Mouse (Mus musculus): ENCODE data around the gene Prepl. TPM values are rescaled to one million over a fixed set of nuclear protein-coding genes. Genes with fewer than 3 reads are reported as not detected.

The Prepl gene
- total RNA-seq (2021): 10 to 100 TPM; 24.4 to 34.7 TPM
- long read RNA-seq, experiment 1, partial matches to known transcripts: 4 of 6 reads
- long read RNA-seq, experiment 1, other reads (novel, unspliced or antisense): 0 of 6 reads
- long read RNA-seq, experiment 2, partial matches to known transcripts: 0 of 6 reads
- long read RNA-seq, experiment 2, other reads (novel, unspliced or antisense): 3 of 6 reads

DNA sequence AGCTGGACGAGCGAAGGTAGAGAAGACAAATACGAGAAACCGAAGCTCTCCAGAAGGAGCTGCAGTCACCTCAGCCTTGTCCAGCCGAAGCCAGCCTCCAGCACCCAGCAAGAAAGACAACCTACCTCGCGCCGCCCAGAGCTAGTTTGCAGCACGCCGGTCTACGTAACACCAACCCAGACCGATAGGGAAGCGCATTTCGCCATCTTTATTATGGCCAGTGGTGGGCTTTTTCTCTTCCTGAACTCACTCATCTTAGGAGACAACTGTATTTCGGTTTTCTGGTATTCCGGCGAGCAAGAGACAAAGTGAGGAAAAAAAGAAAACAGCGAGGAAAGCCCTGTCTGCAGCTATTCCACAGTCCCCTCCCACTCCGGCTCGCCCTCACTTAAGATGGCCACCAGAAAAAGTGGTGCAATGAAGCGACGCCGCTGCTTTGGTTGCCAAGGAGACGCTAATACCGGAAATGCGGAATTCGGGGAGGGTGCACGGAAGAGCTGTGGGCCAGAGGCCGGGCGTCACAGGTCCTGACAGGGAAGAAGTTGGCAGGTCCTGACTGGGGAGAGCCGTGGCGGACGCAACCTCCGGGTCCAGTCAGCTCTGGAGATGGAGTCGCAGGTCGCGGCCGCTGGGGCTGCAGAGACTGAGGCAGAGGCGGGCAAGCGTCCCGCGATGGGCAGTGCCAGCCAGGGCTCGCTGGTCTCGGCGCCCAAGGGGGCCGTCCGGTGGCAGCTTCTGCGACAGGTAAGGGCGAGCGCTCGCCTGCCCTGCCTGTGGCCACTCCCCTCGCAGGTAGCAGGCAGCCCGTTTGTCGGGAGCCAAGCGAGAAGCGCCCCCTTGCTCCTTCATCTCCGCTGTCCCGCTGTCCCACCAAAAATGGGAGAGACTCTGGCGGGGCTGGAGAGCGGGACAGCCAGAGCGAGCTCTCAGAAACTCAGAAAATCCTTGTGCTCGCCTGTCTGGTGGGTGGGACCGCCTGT, at the start of gene Prepl, which contains the start of gene Camkmt:
Prepl (minus strand) TSS at position 122 of the 980 bp plus-strand sequence.
Camkmt (plus strand) TSS at position 433 of the 980 bp plus-strand sequence.
- peak; percentile 91 to 95 for DNase-seq
- intact Hi-C loops (cut with DNase I): loop anchor here (5.0 kb wide), 3 partner anchors 133 to 298 kb away; partner anchors contain the start of genes Lrpprc and Ppm1b

DNA sequence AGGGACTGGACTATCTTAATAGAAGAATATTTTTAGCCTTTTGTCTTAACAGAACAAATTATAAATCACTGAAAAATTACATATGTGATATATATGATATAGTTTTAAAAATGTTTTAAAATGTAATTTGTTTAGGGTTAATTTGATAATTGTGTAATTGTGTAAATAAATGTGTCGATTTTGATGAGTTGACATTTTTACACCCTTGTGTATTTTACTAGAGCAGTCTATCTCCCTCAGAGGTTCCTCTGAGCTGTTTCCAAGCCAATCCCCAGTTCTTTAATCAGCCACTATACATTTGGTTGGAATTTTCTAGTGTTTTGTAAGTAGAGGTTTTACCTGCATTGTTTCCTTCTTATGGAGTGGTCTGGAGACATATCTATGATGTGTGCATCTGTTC, 48.4 kb upstream of the Prepl start:
- intact Hi-C loops (cut with DNase I): no loop called here
- no peak for DNase-seq

DNA sequence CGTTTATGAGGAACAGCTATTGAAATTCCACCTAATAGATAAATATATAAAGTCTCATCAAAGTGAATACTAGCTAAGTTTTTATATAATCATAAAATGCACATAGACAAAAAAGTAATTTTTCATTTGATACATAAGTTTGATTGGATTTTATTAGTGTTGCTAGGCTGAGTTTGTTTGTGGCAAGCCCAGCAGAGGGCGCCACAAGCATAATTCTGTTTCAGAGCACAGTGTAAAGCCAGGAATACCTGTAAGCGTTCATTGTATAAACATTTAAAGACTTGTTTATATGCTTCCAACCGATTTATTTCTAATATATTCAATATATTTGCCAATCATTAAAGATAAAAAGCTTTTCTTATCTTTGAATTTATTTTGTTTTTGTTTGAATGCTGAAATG, 26.6 kb upstream of the Prepl start:
- intact Hi-C loops (cut with DNase I): loop anchor here (2.0 to 5.0 kb wide), 2 partner anchors 72 to 516 kb away; no protein-coding TSS in a partner anchor
- DNase-seq: peak; percentile 15 to 25

DNA sequence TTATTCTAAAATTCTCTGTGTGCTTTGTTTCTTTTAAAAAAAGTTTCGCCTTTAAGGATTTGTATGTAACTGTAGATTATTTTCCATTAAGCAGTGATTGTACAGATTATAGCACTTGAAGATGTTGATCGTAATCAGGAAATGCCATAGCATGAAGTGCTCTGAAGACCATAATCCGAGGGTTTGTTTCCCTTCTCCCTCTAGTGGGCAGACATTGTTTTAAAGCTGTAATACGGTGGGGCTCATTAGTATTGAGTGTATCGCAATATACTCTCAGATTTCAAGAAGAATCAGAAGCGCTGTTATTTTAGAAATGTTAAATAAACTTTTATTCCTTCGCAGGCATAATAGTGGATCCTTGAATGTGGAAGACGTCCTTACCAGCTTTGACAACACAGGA, 23.4 kb upstream of the Prepl start:
- no peak for DNase-seq
- intact Hi-C loops (cut with DNase I): no loop called here

DNA sequence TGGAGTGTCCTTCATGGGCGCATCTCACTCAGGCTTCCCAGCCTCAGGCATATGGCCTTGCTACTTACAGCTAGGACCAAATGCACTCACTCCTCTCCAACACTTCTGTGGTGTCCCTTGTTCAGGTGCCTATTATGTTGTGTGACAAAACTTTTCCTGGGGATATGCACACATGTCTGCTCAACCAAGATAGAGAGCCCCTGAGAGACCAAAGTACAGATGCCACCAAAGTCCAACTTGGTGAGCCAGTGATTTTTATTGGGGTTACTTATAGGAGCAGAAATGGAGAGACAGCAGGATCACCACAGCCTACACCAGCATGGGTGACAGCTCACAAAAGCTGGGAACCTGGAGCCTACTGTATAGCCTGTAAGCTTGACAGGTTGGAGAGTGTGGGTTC, 20.6 kb upstream of the Prepl start:
- no peak for DNase-seq
- intact Hi-C loops (cut with DNase I): no loop called here

GRCm38 (mm10) chr17:85103310-85103709, 13.3 kb upstream of the Prepl start:
- no peak for DNase-seq
- intact Hi-C loops (cut with DNase I): no loop called here

DNA sequence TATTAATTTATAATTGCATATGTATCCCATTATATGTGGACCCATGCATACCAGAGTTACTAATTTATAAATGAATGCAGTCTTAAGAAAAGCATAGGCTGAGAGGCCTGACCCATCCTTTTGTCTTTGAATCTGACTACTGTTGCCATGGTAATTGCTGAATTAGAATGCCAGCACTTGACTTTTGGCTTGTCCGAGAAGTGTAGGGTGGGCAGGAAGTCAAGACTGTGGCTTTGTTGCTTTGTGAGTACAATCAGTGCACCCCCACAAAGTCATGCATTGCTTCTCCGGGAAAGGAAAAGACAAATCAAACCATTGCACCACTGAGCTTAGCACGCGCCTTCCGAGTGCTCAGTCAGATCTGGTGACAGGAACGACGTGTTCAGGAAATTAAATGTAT, 11.7 kb upstream of the Prepl start:
- intact Hi-C loops (cut with DNase I): no loop called here
- no peak for DNase-seq

DNA sequence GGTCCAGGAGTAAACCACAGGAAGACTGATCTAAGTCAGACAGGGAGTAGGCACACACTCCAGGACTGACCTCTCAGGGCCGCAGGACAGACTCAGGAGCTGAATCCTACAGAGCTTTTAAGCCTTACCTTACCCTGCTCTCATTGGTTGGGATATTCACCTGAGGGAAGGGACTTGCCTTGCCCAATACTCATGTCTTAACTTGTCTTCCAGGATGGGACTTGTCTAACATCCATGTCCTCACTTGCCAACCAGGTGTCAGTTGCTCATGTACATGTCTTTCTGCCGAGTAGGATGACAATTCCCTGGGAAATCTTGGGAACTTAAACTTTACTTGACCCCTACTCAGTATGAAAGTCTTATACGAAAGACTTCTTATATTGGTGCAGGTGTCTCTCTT, 10.2 kb upstream of the Prepl start:
- no peak for DNase-seq
- intact Hi-C loops (cut with DNase I): no loop called here

DNA sequence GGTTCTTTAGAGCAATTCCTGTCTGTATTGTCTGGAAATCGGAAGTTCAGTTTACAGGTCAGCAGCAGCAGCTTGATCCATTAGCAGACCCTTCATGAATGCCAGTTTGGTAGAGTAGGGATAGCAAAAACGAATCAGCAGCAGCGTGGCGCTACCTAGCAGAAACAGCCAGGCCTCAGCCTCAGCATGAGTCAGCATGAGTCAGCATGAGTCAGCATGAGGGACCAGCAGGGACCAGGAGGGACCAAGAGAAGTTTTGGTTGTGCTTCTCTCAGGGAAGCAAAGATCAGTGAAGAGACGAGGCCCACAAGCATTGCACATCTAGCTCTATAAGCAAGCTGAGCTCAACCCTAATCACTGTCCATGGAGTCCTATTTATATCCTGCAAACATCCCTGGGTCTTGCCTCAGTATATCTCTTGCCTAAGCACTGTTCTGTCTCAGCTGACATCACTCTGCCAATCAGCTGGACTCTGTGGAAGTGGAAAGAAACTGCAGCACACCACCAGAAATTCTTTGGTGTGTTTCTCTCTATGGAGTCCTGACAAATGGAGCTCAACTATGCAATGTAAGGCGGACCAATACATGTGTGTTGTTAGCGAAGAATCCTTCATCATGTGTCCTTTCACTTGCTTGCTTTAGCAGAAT, 8.8 kb upstream of the Prepl start:
- intact Hi-C loops (cut with DNase I): no loop called here
- no peak for DNase-seq

GRCm38 (mm10) chr17:85096396-85096795, 6.4 kb upstream of the Prepl start:
- intact Hi-C loops (cut with DNase I): no loop called here
- no peak for DNase-seq

- intact Hi-C loops (cut with DNase I): loop anchor here (5.0 kb wide), 3 partner anchors 134 to 299 kb away; partner anchors contain the start of genes Lrpprc and Ppm1b
- no peak for DNase-seq
Observed at GRCm38 (mm10) chr17:85091762-85092161, 1.7 kb upstream of the Prepl start.

- DNase-seq: no peak
- intact Hi-C loops (cut with DNase I): loop anchor here (5.0 kb wide), 3 partner anchors 132 to 297 kb away; partner anchors contain the start of genes Lrpprc and Ppm1b
Observed at GRCm38 (mm10) chr17:85089621-85090020, 420 bp downstream of the Prepl start.

DNA sequence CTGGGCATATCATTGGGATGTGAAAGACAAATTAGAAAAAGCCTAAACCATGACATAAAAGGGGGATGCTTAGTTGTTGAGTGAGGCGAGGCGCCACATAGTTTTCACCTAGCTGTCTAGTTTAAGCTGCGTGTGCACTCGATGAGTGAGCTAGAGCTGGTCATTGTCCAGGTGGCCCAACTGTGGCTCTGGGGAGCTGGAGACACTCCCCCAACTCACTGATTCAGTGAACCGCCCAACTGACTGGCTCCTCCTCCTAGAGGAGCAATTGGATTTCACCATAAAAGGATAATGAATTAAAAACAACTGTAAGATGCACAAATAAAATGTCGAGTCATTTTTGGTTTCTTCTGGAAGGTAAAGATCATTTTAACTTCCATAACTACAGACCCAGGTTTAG, 1.0 kb downstream of the Prepl start:
- intact Hi-C loops (cut with DNase I): no loop called here
- DNase-seq: no peak

DNA sequence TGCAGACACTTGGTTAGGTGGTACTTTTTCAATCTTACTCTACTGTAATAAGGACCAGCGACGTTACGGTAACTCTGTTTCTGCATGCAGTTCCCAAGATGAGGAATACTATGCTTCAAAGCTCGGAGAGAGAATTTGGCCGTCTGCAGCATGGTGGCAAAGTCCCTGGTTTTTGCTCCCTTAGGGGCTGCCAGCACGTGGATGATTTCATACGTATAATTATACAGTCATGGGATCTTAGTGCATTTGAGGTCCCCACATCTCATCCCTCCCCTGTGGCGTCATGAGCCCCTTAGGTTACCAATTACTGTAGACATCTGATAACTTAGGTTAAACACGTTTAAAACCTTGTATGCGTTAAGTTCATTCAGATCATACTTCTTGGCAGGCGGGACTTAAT, 1.6 kb downstream of the Prepl start:
- no peak for DNase-seq
- intact Hi-C loops (cut with DNase I): no loop called here

DNA sequence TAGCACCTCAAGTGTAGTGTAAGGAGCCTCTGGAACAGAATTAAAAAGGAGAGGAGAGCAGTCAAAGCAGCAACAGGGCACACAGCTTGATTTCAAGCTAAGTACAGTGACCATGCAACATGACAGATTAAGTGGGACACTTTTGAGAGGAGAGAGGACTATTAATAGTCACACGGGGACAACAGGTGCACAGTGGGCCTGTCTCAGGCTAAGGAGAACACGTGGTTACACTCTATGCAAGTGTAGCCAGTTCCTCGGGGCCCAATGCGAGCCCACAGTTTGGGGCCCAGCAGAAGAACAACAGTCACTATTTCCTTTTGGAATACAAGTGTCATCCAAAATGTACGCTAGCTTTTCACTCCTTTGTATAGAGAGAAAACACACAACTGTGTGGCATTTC, 2.5 kb downstream of the Prepl start:
- DNase-seq: peak in 1 of 2 experiments; percentile 21
- intact Hi-C loops (cut with DNase I): no loop called here

DNA sequence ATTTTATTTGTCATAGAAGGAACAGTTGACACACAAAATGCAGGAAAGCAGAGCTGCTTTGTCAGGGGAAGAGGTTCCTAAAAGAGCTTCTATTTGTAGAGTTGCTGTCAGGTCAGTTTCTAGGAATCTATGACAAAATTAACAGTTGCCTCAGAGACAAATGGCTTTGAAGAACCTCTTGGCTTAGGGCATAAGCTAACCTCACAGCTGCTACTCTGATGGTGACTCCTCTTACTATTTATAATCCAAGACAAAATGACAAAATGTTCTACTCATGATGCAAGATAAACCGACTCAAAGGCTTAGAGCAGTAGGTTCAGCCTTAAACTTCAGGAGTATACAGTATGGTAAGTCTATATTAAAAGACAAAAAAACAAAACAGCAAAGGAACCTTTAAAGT, 3.5 kb downstream of the Prepl start:
- no peak for DNase-seq
- intact Hi-C loops (cut with DNase I): no loop called here

DNA sequence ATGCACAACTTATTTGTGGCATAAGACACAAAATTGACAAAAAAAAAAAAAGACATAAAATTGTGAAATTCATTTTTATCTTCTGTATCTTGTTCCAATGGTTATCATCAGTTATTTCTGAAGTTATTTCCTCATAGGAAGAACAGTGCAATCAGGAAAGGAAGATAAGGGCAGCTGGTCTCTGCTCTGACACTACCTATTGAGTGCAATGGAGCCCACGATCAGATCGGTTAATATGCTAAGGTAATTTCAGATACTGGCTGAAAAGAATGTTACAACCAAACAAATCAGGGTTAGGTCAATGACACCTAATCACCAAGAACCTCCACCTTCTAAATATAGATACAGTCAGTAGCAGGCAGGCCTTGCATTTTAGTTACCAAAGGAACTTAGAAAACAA, 4.7 kb downstream of the Prepl start:
- intact Hi-C loops (cut with DNase I): no loop called here
- DNase-seq: no peak

- no peak for DNase-seq
- intact Hi-C loops (cut with DNase I): no loop called here
Observed at GRCm38 (mm10) chr17:85080781-85081180, 9.3 kb downstream of the Prepl start.

GRCm38 (mm10) chr17:85079276-85079675, 10.8 kb downstream of the Prepl start:
- DNase-seq: no peak
- intact Hi-C loops (cut with DNase I): no loop called here

GRCm38 (mm10) chr17:85074083-85074482, 16.0 kb downstream of the Prepl start:
- DNase-seq: no peak
- intact Hi-C loops (cut with DNase I): no loop called here

GRCm38 (mm10) chr17:85073214-85073613, 16.8 kb downstream of the Prepl start:
- intact Hi-C loops (cut with DNase I): no loop called here

More at GRCm38 (mm10) chr17:85073214-85073613, 16.8 kb downstream of the Prepl start:
- no peak for DNase-seq

Data from gastrocnemius, postnatal 36 days (tissue).